Mouse (Mus musculus): ENCODE data around the gene Btnl10.
A peak's percentile ranks its signal among the peaks of the same experiment; 100 is the strongest.

The Btnl10 gene

DNA sequence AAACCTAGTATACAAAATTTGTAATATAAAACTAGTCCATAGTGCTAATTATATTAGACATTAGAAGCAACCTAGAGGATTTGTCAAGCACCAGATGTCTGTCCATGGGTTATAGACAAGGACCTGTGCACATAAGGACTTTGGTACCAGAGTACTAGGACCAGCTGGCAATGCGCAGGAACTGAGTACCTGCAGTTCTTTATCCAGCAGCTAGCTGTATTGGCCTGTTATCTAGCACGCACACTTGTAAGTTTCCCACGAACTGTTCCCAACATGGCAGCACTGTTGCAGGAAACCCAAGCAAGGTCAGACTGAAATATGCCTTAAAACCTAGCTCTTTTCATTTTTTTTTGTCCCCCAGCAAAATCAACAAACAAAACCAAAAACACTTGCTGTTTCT is 12.5 kb downstream of the Btnl10 start:
- no peak for DNase-seq (ENCODE audit: low spot score)

GRCm38 (mm10) chr11:58931576-58931975 is 13.9 kb downstream of the Btnl10 start:
- DNase-seq (ENCODE audit: low spot score) = no peak

DNA sequence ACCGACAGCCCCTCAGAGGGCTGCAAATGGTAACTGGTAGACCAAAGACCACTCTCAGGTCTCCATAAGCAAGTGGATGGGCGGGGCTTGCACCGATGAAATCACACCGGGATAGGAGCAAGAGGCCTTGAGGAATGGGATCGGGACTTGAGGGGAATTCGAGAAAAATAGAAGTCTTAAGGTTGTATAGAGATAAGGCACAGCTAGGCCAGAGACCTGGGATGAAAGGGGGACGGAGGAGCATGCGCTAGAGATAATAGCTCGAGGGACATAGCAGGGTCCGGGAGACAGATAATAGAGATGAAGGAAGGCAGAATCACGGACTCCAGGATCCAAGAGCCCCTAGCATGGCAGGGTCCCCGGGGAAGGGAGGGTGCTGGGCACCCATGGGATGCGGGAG is 20.2 kb downstream of the Btnl10 start:
- DNase-seq (ENCODE audit: low spot score) = no peak

GRCm38 (mm10) chr11:58938322-58939087 is 20.8 kb downstream of the Btnl10 start, which contains the start of gene Rnf187:
TSS of gene Rnf187 (minus strand) at chr11:58938916.
- peak; percentile 66 for DNase-seq (ENCODE audit: low spot score)

GRCm38 (mm10) chr11:58939088-58939439 is 21.4 kb downstream of the Btnl10 start:
- DNase-seq (ENCODE audit: low spot score) = no peak

GRCm38 (mm10) chr11:58944136-58944535 is 26.4 kb downstream of the Btnl10 start:
- no peak for DNase-seq (ENCODE audit: low spot score)

GRCm38 (mm10) chr11:58947306-58947705 is 29.6 kb downstream of the Btnl10 start:
- no peak for DNase-seq (ENCODE audit: low spot score)

- DNase-seq (ENCODE audit: low spot score) = no peak
These were observed 30.3 kb downstream of the Btnl10 start for GRCm38 (mm10) chr11:58947798-58948528.

- DNase-seq (ENCODE audit: low spot score) = no peak
These were observed 31.1 kb downstream of the Btnl10 start, which contains the start of gene Hist3h2ba for GRCm38 (mm10) chr11:58948542-58949479. TSS of gene Hist3h2ba (plus strand) at chr11:58948920.

- no peak for DNase-seq (ENCODE audit: low spot score)
These were observed 32.0 kb downstream of the Btnl10 start for GRCm38 (mm10) chr11:58949480-58950431.

- DNase-seq (ENCODE audit: low spot score) = no peak
These were observed 33.5 kb downstream of the Btnl10 start for GRCm38 (mm10) chr11:58951210-58951609.

- DNase-seq (ENCODE audit: low spot score) = no peak
These were observed 35.9 kb downstream of the Btnl10 start for GRCm38 (mm10) chr11:58953351-58954169.

GRCm38 (mm10) chr11:58954170-58954419 is 36.4 kb downstream of the Btnl10 start:
- peak; percentile 49 for DNase-seq (ENCODE audit: low spot score)

DNA sequence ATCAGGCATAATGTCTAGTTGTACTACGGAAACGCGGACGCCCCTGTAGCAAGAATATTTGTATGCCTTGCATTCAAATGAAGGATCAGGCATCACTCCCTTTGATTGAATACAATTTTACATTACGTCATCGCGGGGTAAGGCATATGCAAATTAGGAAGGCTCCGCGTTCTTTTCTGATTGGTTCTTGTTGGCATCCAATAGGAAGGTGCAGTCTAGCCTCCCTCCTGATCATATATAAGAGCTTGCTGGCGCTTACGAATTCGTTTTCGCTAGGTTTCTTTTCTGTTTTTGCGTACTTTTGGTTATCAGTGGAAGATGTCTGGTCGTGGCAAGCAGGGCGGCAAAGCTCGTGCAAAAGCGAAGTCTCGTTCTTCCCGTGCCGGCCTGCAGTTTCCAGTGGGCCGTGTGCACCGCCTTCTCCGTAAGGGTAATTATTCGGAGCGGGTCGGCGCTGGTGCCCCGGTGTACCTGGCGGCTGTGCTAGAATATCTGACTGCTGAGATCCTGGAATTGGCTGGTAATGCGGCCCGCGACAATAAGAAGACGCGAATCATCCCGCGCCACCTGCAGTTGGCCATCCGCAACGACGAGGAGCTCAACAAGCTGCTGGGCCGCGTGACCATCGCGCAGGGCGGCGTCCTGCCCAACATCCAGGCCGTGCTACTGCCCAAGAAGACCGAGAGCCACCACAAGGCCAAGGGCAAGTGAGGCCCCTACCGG is 36.9 kb downstream of the Btnl10 start, which contains the start of the genes Hist3h2a and Trim17:
Gene Hist3h2a (plus strand): TSS at position 266 of the 723 bp plus-strand sequence.
Gene Trim17 (plus strand): TSS at position 266 of the 723 bp plus-strand sequence.
- DNase-seq (ENCODE audit: low spot score) = peak; percentile 55

DNA sequence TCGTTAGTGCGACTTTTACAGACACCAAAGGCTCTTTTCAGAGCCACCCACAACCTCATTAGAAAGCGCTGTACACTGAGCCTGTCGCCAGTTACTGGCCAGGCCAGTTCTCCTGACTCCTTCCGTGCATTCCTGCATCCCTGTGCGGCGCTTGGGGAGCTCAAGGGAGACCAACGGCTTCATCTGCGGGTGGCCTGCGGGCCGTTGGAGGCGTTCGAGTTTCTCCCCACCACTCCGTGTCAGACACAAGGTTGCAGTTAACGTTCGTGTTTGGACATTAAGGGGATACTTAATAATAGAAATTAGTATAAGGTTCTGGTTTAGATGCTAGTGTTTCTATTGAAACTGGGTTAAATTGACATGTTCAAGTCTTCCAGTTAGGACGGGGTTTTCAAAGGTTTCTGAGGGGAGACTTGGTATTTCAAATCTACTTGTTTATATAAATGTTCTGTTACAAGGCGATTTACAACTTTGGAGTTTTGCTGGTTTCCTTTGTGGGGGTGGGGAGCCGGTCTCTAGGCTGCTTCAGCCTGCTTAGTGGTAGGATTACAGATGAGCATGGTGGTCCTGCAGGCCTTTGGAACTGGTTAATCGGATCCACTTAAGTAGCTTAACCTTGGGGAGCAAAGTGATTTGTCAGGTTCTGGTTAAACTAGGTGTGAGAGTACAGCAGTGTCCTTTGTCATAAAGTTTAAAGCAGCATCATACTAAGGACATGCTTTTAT is 37.6 kb downstream of the Btnl10 start:
- no peak for DNase-seq (ENCODE audit: low spot score)

DNA sequence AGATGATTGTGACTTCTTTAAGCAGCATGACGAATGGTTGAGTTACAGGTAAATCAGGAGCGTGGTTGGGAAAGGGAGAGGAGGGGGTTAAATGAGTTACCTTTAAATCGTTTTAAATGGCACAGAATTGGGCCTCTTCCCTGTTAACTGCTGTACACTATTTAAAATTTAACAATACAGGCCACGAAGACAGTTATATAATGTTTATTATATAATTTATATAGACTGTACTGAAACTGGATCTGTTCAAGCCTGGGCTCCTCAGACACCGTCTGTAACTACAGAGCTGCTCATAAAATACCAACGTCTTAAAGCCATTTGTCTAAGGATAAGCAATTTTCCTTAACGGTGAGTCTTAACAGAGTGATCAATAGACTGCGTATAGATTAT is 38.2 kb downstream of the Btnl10 start:
- no peak for DNase-seq (ENCODE audit: low spot score)

DNA sequence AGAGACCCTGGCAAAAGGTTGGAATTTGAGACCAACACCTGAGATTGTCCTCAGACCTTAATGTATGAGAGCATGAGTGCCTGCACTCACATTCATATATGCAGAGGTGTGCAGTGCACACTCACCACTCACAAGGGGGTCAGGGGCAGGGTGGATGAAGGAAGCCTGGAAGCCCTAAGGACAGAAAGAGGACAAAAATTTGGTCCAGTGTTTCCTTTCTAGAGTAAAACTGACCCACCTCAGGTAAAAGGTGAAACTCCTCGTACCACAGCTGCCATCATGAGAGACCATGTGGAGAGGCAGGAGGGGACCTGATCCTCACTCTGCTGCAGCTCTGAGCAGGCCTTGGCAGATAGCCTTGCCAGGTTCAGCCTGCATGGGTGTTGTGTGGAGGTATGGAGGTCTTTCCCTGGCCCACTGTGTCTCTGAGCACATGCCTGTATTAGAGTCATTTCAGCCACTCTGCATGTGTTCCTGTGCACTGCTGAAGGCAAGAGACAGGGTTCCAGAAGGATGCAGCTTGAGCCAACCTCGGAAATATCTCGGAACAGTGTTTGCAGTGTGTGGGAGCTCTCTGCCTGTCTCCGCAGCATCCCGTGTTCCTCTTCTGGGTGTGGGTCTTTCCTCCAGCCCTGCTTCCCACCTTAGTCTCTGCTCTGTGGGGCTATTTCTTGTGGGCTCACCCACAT is 39.7 kb downstream of the Btnl10 start:
- DNase-seq (ENCODE audit: low spot score) = no peak

DNA sequence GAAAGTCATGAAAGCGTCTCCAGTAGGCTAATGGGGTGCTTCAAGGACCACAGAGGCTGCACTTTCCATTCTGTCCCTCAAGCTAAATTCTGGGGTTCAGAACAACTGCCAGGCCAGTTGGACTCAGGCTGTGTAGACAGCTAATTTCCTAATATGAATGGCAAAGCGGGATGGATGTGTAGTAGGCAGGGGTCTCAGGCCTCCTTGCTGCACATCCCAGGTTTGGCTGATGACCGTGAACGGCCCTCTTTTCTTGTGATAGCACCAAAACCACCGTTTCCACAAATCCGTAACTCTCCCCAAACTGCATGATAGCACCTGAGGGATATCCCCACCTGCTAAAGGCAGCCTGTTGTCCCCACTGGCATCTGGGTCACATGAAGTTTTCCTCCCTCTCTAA is 40.8 kb downstream of the Btnl10 start:
- no peak for DNase-seq (ENCODE audit: low spot score)
